Mouse (Mus musculus) midbrain, embryonic 10.5 days (tissue): ENCODE data around the gene Adipor1. TPM values are rescaled to one million over a fixed set of nuclear protein-coding genes. Genes with fewer than 3 reads are reported as not detected.
A peak's percentile ranks its signal among the peaks of the same experiment; 100 is the strongest.

Source experiments
- DNase-seq: peaks from one replicate; pipeline ENCODE4 v3.0.0-alpha.2; 2017; ENCODE audit warnings: low spot score
- H3K27ac ChIP-seq: fragments of 300-500 bp; sonication (generic); replicated peaks from 2 replicates; pipeline ENCODE4 v1.5.1; 2016; ENCODE audit warnings: mild to moderate bottlenecking
- H3K27me3 ChIP-seq: fragments of 300-500 bp; sonication (generic); 2 replicates; pipeline ENCODE4 v1.6.1; 2016; ENCODE audit warnings: low read depth, mild to moderate bottlenecking; ENCODE audit not compliant: poor library complexity, severe bottlenecking
- H3K36me3 ChIP-seq: fragments of 300-500 bp; sonication (generic); 2 replicates; pipeline ENCODE4 v1.6.1; 2016; ENCODE audit warnings: mild to moderate bottlenecking, moderate library complexity
- H3K4me1 ChIP-seq: fragments of 300-500 bp; sonication (generic); 2 replicates; pipeline ENCODE4 v1.6.1; 2016
- H3K4me3 ChIP-seq: fragments of 300-500 bp; sonication (generic); 2 replicates; pipeline ENCODE4 v1.5.1; 2016; ENCODE audit warnings: mild to moderate bottlenecking, moderate library complexity
- H3K9me3 ChIP-seq: fragments of 300-500 bp; sonication (generic); replicated peaks from 2 replicates; pipeline ENCODE4 v1.6.1; 2016; ENCODE audit warnings: mild to moderate bottlenecking
- WGBS: fragments of 180-500 bp; shearing (Covaris S2); methylation state at CpG from one replicate; pipeline ENCODE4 v1.1.7; 2016; 5-methylcytosine and 5-hydroxymethylcytosine counted together
- polyA plus RNA-seq: library from polyadenylated mRNA; unstranded; fragments of >200 nt; fragmentation: Nextera tagmentation; extraction: Ambion mirVana; gene quantifications from 2 replicates; pipeline ENCODE4 v1.2.1, GENCODE M21; 2016

Adipor1 gene
- 74.3 and 75.7 TPM in 2 replicates for polyA plus RNA-seq

DNA sequence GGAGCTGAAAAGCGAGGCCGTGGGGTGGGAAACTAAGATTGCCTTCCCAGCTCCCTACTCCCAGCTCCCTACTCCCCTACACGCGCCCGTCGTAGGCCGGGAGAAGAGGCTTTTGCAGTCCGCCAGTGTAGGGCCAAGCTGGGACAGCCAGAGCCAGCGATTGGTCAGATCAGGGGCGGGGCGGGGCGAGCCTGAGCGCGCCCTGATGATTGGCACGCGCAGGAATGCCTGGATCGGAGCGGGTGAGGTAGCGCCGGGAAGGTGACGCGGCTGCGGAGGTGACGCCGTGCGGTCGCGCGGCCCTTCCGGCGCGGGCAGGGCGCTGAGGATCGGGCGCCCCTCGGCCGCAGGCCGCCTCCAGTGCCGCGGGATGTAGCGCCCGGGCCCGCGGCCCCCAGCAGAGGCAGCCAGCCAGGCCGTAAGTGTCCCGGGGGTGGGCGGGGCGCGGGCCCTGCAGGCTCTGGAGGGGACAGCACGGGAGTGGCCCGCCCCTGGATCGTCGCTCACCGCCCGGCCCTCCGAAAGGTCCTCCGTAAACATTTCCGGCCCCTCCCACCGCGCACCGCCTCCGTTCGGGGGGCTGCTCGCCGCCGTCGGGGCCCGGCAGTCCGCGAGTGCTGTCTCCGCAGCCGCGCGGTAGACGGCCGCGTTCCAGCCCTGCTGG is at the start of gene Adipor1:
Gene Adipor1 (plus strand): TSS at position 211 of the 664 bp plus-strand sequence.
- peak within 1 kb of the TSS; percentile 98 for H3K27ac ChIP-seq
- H3K36me3 ChIP-seq, result peaks cover 11% of the 10 kb centered on the region
- peak within 1 kb of the TSS; percentile 96 for H3K4me3 ChIP-seq
- WGBS, result under 1% methylated on average over 76 of the region's 77 CpGs
- H3K4me1 ChIP-seq, result peaks cover 50% of the 10 kb centered on the region
- H3K27me3 ChIP-seq, result no peaks in the 10 kb centered on the region
- DNase-seq, result peak; percentile 99
- H3K9me3 ChIP-seq, result no peaks in the 10 kb centered on the region

DNA sequence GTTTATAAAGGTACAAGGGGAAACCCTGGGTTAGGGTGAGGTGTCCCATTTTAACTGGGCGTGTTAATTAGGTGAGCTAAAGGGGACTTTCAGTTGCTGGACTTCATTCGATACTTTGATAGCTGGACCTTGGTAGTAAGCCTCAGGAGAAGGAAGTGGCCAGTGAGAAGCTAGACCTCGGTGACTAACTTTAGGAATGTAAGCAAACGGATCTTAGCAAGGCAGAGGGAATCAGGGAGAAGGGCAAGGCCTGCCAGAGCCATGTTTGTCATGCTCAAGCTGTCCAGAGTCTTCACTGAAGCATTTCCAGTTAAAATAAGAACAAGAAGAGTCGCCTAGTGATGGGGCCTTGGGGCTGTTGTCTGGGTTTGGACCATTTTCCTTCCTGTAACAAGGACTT is 49.7 kb upstream of the Adipor1 start:
- no peak for DNase-seq
- Histone ChIP-seq H3K4me3 (no peak overlapping the region), H3K9me3 (peaks cover 10% of the 10 kb centered on the region; the same call in 1 of the 2 replicates), H3K4me1 (peaks cover 13% of the 10 kb centered on the region), H3K27me3 (no peaks in the 10 kb centered on the region), H3K36me3 (peaks cover 3% of the 10 kb centered on the region), H3K27ac (no peak overlapping the region)
- 67% methylated on average over 5 of the region's 5 CpGs for WGBS

DNA sequence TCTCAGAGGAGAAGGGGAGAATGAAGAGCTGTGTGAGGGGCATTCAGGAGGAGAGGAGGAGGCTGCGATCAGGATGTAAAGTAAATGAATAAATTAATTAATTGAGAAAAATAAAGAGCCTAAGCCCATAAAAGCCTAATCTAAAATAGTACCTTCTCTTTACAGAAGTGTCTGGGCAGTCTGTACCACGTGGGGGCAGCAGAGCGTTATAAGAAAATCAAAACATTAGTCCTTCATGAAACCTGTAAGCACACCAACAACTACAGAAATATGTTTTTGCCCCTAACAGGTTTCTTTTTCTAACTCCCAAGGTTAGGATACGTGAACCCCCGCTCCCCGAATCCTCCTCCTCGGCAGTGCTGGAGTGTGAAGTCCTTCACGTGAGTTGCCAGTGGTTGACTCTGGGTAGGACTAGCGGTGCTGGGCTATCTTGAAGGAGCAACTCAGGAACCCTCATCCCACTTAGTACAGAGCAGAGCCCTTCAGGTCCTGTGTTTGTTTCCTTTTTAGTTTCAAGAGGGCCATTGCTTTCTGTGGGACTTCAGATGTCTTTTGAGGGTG is 46.3 kb upstream of the Adipor1 start:
- Histone ChIP-seq H3K36me3 (no peaks in the 10 kb centered on the region), H3K4me1 (no peaks in the 10 kb centered on the region), H3K27ac (no peak overlapping the region), H3K4me3 (no peak overlapping the region), H3K9me3 (peaks cover 23% of the 10 kb centered on the region; the same call in 1 of the 2 replicates), H3K27me3 (no peaks in the 10 kb centered on the region)
- 57% methylated on average over 9 of the region's 9 CpGs for WGBS
- DNase-seq, result peak; percentile 26

DNA sequence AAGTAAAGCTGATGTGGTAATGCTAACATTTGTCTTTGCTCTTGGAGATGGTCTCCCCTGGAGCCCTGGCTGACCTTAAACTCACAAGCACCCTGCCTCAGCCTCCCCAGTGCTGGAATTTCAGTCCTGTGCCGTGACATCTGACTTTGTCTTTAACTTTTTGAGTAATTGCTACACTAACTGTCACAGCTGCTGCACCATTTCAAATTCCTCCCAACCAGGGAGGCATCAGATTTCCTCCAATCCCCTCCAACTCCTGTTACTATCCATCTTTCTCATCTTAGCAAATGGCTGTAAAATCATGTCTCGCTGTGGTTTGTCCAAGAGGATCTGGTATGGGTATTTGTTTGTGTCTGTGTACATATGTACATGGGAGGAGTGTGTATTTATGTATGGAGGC is 41.1 kb upstream of the Adipor1 start:
- no peak for DNase-seq
- no peaks in the 10 kb centered on the region for H3K27me3 ChIP-seq
- 84% methylated on average over 2 of the region's 2 CpGs for WGBS
- H3K4me1 ChIP-seq, result no peaks in the 10 kb centered on the region
- H3K9me3 ChIP-seq, result peaks cover 23% of the 10 kb centered on the region; the same call in 1 of the 2 replicates
- H3K4me3 ChIP-seq, result no peak overlapping the region
- no peak overlapping the region for H3K27ac ChIP-seq
- H3K36me3 ChIP-seq, result no peaks in the 10 kb centered on the region

DNA sequence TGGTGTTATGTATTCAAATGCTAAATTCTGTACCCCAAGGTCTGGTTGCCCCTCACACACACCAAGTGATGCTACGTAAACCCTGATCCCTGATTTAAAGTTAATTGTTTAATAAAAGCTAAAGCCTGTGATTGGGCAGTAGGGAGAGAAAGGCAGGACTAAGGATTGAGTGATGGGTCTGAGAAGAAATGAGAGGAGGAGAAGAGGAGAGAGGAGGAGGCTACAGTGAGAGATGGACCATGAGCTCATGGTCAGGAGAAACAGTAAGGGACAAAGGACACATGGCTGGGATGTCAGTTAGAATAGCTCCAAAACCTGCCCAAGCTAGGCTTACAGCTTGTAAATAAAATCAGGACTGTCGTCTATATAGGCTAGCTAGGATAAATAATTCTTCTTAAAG is 34.1 kb upstream of the Adipor1 start:
- H3K27ac ChIP-seq, result no peak overlapping the region
- H3K27me3 ChIP-seq, result 0 out of 2 replicates have a peak, but pooled peaks cover 9% of the 10 kb centered on the region
- no peak for DNase-seq
- no peak overlapping the region for H3K4me3 ChIP-seq
- H3K4me1 ChIP-seq, result peaks cover 15% of the 10 kb centered on the region
- no peaks in the 10 kb centered on the region; the same call in 1 of the 2 replicates for H3K9me3 ChIP-seq
- 84% methylated on average over 2 of the region's 2 CpGs for WGBS
- no peaks in the 10 kb centered on the region for H3K36me3 ChIP-seq

DNA sequence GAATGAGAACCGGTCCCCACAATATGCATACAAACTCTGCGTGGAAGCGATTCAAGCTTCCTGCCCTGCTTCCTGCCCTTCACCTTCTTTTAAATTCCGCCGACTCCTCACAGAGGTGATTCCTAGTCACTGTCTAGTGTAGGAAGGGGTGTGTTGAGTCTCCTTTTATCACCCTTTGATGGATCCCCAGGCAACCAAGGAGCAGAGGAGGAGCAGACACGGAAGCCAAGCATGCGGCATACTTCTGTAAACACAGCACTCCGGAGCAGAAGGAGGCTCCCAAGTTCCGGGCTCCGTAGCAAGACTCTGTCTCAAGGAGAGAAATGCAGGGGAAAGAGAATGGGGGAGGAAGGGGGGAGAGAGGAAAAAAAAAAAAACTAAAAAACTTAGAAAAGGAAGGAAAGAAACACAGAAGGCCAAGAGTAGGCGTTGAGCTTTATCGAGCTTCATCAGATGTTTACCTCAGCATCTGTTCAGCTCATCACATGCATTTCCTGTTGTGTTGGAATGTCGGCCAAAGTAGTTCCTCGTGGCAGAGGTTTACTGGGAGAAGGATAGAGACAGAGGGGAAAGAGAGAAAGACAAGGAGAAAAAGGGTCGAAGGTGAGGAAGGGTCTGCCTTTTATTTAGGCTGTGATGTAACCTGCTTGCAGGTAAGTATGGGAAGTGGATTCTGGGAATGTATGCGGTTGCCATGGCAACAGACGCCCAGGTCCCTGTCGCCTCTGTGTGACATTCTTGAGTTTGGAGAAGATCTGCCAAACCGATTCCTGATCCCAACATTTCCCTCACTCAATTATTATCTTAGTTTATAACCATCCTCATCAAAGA is 33.2 kb upstream of the Adipor1 start:
- Histone ChIP-seq H3K36me3 (no peaks in the 10 kb centered on the region), H3K4me3 (peak overlapping the region; percentile 43), H3K27ac (no peak overlapping the region), H3K4me1 (peaks cover 15% of the 10 kb centered on the region), H3K9me3 (no peaks in the 10 kb centered on the region; the same call in 1 of the 2 replicates), H3K27me3 (0 out of 2 replicates have a peak, but pooled peaks cover 9% of the 10 kb centered on the region)
- DNase-seq, result peak; percentile 16
- WGBS, result 17% methylated on average over 19 of the region's 19 CpGs

DNA sequence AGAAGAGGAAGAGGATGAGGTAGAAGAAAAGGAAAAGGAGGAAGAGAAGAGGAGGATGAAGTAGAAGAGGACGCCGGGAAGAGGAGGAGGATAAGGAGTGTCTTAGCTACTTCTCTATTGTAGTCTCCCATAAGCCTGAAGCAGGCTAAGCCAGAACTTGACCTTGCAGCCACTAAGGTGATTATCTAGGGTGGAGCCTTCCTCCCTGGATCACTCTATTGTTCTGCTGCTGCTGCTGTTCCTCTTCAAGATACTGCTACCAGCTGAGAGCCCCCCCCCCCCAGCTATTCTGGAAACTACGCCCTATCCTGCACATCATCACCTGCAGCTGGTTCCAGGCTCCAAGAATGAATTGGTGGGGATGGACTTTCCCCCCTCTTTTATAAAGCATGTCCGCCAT is 30.6 kb upstream of the Adipor1 start:
- Histone ChIP-seq H3K27me3 (0 out of 2 replicates have a peak, but pooled peaks cover 9% of the 10 kb centered on the region), H3K27ac (no peak overlapping the region), H3K4me1 (peaks cover 15% of the 10 kb centered on the region), H3K9me3 (no peaks in the 10 kb centered on the region; the same call in 1 of the 2 replicates), H3K36me3 (no peaks in the 10 kb centered on the region), H3K4me3 (no peak overlapping the region)
- WGBS, result 89% methylated on average over 4 of the region's 4 CpGs
- no peak for DNase-seq

DNA sequence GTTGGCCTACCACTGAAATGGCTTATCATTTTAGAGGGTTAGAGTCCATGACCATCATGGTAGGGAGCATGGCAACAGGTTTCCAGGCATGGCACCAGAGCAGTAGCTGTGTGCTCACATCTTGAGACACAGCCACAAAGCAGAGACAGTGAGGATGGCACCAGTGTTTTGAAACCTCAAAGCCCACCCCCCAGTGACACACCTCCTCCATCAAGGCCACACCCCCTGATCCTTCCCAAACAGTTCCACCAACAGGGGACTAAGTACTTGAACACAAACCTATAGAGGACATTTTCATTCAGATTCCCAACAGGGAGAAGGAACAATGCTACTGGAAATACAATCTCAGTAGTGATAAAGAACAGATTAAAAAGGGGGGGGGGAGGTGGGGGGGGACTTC is 30.0 kb upstream of the Adipor1 start:
- H3K9me3 ChIP-seq, result no peaks in the 10 kb centered on the region; the same call in 1 of the 2 replicates
- no peak overlapping the region for H3K4me3 ChIP-seq
- H3K27ac ChIP-seq, result no peak overlapping the region
- H3K4me1 ChIP-seq, result peaks cover 15% of the 10 kb centered on the region
- no peak for DNase-seq
- no peaks in the 10 kb centered on the region for H3K36me3 ChIP-seq
- H3K27me3 ChIP-seq, result 0 out of 2 replicates have a peak, but pooled peaks cover 9% of the 10 kb centered on the region

DNA sequence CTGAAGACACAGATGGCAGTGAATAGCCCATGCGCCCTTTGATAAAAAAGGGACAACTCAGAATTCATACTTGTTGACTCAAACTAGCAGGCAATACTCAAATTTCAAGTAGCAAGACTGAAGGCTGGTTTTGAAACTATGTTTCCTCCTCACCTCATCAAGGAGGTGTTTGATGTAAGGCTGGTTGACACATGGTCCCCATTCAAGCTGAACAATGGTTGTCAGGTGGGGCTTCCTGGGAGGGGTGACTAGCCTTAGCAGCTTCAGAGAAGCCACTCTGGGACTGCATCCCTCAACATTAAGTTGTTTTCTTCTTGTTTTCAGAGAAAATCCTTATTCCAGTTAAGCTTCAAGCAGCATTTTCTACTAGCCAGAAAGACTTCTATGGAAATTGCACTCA is 29.5 kb upstream of the Adipor1 start, which contains the start of gene 4933406M09Rik:
Gene 4933406M09Rik (plus strand): TSS at position 275 of the 400 bp plus-strand sequence.
- Histone ChIP-seq H3K4me3 (no peak within 1 kb of the TSS), H3K36me3 (no peaks in the 10 kb centered on the region), H3K27ac (no peak within 1 kb of the TSS), H3K27me3 (0 out of 2 replicates have a peak, but pooled peaks cover 9% of the 10 kb centered on the region), H3K9me3 (no peaks in the 10 kb centered on the region; the same call in 1 of the 2 replicates), H3K4me1 (peaks cover 15% of the 10 kb centered on the region)
- DNase-seq, result no peak
- WGBS, result 94% methylated on average over 1 of the region's 1 CpGs

DNA sequence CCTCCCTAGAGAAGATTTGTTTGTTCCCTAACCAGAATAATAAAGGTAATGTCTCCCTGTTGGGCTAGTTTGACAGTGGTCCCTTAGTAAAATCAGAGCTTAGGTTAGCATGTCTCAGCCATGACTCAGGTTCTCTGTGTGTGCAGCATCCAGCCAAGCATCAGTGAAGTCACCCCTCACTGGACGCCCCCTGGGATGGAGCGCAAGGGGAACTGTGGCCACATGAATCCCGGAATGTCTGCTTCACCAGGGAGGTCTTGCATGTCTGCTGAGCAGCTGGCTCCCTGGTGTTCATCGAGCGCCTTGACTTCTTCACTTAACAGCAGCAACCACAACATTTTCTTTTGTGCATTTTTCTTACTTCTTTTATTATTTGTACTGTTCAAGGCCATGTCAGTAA is 21.4 kb upstream of the Adipor1 start:
- Histone ChIP-seq H3K9me3 (no peaks in the 10 kb centered on the region), H3K4me1 (no peaks in the 10 kb centered on the region), H3K4me3 (no peak overlapping the region), H3K36me3 (no peaks in the 10 kb centered on the region), H3K27ac (no peak overlapping the region), H3K27me3 (no peaks in the 10 kb centered on the region)
- DNase-seq, result no peak
- 55% methylated on average over 5 of the region's 5 CpGs for WGBS

DNA sequence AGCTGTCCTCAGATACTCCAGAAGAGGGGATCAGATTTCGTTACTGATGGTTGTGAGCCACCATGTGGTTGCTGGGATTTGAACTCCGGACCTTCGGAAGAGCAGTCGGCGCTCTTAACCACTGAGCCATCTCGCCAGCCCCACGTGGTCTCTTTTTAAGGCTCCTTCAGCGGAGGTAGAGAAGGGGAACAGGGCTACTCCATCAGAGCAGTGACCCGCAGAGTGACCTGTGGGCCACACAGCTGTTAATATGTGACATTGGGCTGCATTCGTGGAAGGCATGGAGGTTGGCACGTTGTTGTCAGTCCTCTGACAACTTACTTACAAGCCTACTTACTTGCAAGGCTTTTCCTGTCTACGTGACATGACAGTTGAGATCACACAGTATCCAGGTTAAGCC is 17.0 kb upstream of the Adipor1 start:
- H3K4me1 ChIP-seq, result no peaks in the 10 kb centered on the region
- H3K27ac ChIP-seq, result no peak overlapping the region
- DNase-seq, result no peak
- no peaks in the 10 kb centered on the region for H3K36me3 ChIP-seq
- no peak overlapping the region for H3K4me3 ChIP-seq
- no peaks in the 10 kb centered on the region for H3K9me3 ChIP-seq
- WGBS, result 91% methylated on average over 12 of the region's 12 CpGs
- H3K27me3 ChIP-seq, result no peaks in the 10 kb centered on the region

DNA sequence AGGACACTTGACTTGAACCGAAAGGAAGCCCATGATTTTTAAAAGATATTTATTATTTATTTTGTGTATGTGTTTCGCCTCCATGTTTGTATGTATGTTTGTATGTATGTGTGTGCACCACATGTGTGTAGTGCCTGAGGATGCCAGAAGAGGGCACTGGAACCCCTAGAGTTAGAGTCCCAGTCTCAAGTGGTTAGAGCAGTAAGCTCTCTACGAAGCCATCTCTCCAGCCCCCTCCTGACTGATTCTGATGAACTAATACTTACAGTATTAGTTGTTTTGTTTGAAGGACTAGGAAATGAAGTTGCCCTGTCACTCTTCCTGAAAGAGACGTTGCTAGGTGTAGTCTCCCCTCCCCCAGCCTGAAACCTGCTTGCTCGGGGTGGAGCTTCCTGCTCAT is 15.4 kb upstream of the Adipor1 start:
- H3K27ac ChIP-seq, result no peak overlapping the region
- no peak for DNase-seq
- no peaks in the 10 kb centered on the region for H3K9me3 ChIP-seq
- no peak overlapping the region for H3K4me3 ChIP-seq
- WGBS, result 55% methylated on average over 5 of the region's 5 CpGs
- H3K27me3 ChIP-seq, result no peaks in the 10 kb centered on the region
- no peaks in the 10 kb centered on the region for H3K4me1 ChIP-seq
- no peaks in the 10 kb centered on the region for H3K36me3 ChIP-seq
